Mouse (Mus musculus) cortical plate, adult 2 months (tissue): ENCODE results near the gene Dolpp1.

ENCODE experiments used
- CTCF ChIP-seq: fragments of 200-500 bp; IDR thresholded peaks from 2 replicates; pipeline ENCODE4 v1.5.1; 2011; ENCODE audit warnings: mild to moderate bottlenecking, control low read depth, low read length; ENCODE audit not compliant: insufficient read depth; ENCODE audit errors: extremely low read depth
- POLR2A ChIP-seq: fragments of 200-500 bp; IDR thresholded peaks from 2 replicates; pipeline ENCODE4 v1.6.1; 2011; ENCODE audit warnings: mild to moderate bottlenecking, low read length, control low read depth; ENCODE audit not compliant: insufficient read depth; ENCODE audit errors: extremely low read depth

GRCm38 (mm10) chr2:30356906-30357305 is 35.1 kb upstream of the Dolpp1 start:
- TF ChIP-seq CTCF (no peak), POLR2A (no peak)
